Mouse (Mus musculus) thymus, postnatal 25 days (tissue): Measurements from ENCODE around the gene Padi3.

Source experiments
- DNase-seq: peaks from one replicate; pipeline ENCODE4 v3.0.0; 2022

Gene Padi3

DNA sequence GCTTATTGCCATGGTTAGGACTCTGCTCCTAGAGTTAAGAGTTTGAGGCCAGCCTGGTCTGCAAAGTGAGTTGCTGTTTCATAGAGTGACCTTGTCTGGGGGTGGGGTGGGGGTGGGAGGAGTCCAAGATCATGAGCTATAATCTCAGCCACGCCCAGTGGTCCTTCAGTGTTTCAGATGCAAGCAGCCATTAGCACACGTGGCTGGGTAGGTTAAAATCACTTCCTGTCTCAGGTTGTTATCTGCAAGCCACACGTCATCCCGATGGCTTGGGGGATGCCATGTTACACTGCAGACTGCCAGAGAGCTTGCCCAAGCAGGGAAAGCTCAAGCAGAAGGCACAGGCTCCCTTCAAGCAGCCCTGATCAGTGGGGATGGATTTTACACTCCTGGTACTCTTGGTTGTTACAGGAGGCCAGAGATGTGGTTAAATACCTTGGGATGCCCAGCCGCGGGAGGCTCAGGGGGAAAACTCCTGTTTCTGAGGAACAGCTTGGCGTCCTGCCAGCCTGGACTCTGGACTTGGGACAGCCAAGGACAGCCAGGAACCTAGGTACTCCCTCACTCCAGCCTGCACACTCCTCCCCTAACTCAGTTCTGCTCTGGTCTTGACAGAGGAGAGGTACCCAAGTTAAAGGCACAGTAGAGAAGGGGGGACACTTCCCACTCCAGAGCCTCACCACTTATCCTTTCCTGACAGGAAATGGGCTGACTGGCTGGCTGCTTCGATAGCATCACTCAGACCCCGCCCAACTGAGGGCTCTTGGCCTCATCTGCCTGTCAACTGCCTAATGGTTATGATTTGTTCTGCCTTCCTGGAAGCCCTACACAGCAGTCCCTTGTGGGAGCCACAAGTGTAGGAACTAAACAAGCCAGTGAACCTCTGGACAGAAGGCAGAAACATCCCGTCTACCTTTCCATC lies 5.8 kb upstream of the Padi3 start:
- DNase-seq = no peak

DNA sequence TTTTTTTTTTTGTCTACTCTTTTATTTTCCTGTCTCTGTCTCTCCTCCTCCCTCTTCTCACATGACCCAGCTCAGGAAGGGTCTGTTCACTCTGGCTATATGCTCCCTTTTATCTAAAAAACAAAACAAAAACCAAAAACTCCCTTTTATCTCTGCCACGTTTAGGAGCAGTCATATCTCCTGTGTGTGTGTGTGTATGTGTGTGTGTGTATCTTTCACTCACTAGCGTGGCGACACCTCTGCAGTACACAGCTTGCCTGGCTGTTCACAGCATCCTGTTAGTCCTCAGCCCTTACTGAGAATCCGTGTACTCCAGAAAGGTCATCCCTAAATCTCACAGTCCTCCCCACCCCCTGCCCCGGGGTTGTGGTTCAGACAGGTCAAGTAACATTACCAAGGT lies 5.0 kb upstream of the Padi3 start:
- DNase-seq = no peak

DNA sequence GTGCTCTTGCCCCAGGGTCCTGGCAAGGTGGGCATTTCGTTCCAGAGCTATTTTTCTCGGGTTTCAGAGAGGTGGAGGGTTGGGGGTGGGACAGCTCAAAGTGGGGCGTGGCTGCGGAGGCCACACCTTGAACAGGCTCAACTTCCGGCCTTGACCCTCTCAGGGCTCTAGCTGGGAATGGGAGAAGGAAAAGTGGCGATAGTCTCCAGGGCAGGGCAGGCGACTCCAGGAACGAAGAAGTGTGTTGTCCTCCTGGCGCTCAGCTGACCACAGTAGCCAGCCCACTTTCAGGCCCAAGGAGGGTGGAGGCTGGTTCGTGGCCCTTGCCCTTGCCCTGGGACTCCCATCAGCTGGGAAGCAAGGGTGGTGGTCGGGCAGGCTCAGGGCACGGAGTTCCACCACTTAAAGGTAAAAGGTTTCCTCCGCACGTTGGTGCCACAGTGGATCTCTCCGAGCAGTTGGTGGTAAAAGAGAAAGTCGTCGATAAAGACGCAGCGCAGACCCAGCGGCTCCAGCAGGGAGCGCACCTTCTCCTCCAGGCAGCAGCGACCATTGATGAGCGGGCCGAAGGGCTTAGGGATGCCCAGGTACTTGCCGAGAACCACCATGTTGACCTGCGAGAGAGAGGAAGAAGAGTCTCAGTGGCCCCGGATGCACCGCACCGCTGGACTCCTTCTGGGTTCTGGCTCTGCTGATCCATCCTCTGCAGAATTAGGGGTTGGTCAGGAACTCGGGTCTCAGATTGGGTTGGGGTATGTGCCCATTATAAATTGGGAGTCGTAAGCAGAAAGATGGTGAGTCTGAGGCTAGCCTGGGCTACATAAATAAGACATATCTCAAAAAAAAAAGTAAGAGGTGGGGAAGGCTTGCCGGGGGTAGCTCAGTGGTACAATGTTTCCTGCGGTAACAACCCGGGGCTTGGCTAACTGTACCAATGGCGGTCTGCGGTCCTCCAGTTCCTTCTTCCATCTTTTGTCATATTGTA lies 4.1 kb upstream of the Padi3 start:
- peak; percentile 55 for DNase-seq

DNA sequence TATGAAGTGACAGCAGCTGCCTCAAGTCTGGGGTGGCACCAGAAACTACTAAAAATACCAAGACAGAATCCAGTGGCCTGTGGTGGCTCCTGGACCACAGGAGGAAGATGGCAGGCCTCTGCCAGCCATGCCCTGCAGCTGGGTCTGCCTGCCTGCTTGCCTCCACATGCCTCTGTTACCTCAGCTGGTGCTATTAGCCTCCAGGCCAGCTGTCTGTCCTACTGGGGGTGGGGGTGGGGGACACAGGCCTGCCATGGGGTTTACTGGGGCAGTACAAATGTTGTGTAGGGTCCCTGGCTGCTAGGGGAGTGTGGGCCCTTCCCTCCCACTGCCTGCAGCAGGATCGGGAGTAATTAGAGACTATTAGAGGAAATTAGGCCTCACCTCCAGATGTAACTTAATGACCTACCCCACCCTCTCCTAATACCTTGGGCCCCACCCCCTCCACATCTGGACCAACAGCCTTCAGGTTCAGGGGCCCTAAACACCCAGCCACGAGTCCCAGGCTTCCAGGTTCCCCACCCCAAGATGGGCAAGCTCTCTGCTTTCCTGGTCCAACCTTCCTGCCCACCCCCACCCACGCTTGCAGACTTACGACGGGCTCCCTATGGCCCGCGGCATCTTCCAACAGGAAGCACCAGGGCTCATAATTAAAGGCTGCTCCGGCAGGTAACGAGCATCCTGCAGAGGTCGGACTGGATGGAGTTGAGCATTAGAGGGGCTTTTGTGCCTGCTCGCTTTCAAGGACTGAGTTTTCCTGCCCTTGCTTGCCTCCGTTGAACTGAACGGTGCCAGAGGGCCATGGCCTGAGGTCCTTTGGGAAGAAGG lies 3.1 kb upstream of the Padi3 start:
- DNase-seq = no peak

DNA sequence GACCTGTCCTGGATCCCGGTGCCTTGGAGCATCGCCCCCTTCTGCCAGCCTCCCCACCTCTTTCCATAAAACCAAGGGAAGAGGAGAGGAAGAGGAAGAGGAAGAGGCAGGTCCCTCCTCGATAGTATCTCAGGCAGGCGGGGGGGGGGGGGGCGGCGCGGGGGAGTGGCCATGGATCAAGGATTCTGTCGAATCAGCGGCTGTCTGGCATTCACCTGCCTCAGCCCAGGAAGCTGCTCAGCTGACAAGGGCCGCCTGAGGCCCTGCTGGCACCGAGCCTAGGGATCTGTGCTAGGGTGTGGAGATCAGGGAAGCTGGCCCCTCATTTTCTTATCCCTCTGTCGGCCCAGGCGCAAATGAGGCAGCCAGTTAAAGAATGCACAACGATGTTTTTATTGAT lies 2.2 kb upstream of the Padi3 start:
- DNase-seq = no peak

DNA sequence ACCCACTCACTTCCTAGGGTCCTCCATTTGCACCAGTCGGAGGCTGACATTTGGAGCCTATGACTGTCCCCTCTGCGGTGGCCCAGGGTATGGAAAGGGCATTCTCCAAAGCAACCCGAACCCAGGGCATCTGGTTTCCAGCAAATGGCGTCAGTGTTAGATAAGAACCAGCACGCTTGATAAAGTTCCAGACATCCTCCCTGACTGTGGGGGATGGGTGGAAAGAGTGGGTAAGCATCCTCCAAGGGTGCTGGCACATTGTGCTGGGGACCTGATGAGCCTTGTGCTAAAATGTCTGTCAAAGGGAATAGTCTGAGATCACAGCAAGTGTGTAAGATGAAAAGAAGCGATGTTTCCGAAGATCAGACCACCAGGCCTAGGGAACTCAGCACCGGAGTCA lies 1.7 kb upstream of the Padi3 start:
- no peak for DNase-seq

DNA sequence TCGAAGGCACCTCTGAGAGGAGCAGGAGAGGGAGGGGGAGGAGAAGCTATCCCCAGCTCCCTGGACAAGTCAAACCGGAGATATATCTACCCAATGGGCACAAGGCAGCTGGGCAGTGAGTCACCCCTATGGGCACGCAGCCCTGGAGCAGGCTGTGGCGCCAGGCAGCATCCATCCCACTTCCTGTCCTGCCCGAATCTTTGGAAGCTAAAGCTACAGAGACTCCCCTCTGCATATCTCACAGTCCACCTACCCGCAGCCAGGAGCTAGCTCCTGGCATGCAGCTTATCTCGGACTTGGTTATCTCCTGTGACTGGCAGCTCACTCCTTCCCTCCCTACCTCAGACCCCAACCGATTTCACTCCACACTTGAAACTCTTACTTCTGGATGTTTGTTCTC lies 1.3 kb downstream of the Padi3 start:
- no peak for DNase-seq

DNA sequence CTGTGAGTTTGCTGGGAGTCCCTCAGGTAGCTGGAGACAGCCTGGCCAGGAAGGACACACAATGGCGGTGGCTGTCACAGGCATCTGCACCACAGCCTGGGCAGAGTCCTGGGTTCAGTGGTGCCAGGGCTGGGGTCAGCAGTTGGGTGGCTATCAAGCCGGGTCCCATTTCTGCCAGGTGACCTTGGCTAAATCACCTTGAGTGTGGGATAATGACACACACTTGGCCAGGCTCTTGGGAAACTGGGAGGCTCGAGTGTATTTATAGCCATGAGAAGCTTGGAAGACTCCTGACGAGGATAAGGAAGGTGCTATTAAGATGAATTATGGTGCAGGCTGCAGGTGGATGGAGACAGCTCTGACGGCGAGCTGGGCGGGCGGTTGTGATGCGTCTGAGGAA lies 5.8 kb downstream of the Padi3 start:
- no peak for DNase-seq

DNA sequence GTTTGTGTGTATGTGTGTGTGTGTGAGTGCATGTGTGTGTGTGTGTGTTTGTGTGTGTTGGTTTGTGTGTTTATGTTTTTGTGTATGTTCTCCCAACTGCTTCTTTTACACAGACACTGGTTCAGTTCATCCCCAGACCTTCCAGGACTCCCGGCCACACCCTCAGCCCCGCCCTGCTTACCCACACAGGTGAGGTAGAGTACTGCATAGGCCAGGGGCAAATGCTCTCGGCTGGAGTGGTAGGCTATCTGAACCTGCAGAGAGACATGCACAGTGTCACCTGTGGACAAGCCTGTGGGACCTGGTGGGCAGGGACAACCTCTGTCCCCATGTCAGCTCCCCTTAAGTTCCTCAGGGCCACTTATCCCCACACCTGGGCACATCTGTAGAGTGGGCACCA lies 9.1 kb downstream of the Padi3 start:
- DNase-seq = no peak

DNA sequence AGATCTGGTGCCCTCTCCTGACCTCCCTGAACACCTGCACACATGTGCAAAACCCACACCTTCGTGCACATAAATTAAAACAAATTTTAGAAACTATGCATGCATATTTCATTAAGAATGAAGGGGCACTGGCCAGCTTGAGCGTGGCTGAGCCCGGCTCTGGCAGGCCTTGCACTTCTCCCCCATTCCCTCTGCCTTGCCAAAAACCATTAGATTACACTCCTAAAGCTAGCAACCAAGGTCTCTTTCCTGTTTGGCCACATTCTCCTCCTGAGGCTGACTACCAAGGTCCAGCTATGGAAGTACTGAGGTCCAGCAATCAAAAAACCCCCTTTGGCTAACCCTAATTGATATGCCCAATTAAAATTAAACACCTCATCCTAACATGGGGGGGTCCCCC lies 13.7 kb downstream of the Padi3 start:
- no peak for DNase-seq

DNA sequence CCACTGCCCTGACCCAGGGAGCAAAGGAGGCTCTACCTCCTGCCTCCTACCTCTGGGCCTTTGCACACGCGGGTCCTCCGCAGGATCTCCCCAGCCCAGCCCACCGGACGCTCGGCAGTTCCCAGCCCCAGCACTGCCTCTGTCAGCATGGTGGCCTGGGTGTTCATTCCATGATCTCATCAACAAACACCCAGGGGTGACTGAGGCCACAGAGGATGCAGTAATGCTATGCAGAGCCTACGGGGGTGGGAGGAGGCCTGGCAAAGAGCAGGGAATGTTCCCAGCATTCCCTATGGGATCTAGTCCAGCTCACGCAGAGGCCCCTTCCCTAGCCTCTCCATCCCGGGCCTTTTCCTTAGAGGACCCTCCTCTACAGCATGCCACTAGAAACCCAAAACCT lies 15.8 kb downstream of the Padi3 start:
- no peak for DNase-seq

DNA sequence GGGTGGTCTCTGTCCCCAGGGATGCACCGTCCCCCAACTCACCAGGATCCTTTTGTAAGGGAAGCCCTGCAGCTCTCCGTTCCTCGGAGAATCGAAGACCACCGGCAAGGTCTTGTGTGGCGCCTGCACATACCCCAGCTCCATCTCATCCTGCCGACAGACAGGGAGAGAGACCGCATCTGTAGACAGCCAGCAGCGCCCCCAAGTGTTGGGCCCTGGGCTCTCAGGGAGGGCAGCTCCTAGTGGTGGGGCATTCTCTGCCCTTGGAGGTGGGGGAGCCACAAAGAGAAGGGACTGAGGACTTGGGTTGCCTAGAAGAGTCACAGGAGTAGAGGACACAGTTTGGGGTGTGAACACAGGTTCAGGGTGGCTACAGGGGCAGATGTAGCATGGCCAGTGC lies 16.7 kb downstream of the Padi3 start:
- no peak for DNase-seq

DNA sequence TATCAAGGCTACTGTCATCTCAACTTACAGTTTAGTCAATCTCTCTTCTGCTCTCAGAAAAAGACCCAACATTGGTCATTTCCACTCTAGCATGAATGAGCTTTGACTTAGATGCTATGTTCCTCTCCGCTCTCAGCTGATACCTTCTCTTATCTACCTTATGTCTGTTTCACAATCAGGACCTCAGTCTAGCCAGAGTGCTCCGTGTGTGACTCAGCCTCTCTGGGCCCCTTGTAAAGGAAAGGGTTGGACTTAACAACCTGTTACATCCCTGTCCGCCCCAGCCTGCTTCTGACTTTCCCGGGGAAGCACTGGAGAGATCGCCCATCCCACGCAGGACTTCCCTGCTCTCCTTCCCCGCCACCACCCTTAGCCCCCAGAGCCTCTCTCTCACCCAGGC lies 17.9 kb downstream of the Padi3 start:
- no peak for DNase-seq

DNA sequence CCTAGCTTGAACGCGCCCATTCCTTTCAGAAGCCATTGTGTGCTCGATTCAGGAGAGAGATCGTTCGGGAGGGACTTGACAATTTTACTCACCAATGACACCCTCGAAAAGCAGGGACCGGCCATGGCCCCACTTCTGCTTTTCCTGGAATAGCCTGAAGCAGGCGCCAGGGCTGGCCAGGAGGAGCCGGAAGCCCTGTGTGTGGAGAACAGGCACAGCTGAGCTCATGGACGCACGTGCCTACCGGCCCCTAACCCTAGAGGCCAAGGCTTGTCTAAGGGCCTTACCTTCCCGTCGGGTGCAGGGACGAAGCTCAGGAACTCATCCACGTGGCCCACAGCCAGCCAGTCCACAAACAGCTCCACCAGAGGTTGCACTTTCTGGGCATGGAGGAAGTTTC lies 19.4 kb downstream of the Padi3 start:
- no peak for DNase-seq

DNA sequence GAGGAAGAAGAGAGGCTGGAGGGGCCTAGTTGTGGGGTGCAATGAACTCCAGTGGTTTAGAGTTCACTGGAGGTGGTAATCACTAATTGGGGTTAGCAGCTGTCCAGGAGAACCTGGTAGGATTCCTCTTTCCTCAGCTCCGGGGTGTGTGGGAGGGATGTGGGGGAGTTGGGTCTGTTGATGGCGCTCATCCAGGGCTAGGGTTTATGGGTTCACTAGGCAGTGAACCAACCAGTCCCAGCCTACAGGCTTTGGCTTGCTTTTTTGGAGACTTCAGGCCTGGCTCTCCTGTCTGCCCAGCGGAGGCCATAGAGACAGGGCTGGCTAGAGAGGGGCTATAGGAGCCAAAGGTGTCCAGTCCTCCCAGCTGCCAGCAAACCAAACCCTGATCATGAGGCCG lies 20.5 kb downstream of the Padi3 start:
- DNase-seq = no peak

DNA sequence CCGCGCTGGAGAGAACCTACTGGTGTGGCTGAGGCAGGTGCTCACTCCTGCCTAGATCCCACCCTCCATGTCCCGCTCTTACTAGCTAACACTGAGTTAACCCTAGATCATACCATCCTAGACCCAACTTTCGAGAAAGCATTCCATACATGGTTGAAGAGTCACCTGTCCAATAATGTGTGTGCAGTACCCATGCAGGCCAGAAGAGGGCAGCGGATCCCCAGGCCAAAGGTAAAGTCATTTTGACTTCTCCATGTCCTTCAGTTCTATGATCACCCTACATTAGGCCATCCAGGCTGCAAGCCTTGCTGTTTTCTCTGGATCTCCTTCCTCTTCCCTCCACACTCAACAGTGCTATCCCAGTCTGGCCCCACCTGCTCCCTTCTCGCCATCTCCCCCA lies 21.5 kb downstream of the Padi3 start:
- peak; percentile 83 for DNase-seq

DNA sequence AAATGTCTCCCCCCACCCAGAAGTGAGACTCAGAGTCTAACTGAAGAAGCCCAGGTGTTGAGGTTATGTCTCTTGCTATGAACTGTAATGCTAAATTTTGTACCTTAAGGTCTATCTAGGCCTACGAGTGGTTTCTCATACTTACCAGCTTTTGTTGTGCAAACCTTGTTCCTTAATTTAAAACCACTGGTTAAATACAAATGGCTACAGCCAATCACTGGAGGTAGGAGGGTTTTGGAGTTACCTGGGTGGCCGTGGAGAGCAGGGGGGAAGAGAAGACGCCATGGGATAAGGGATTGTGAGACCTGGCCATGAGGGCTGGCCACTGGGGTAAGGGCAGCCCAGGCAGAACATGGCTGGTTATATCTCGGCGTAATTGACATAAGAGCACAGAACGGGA lies 22.2 kb downstream of the Padi3 start:
- no peak for DNase-seq

DNA sequence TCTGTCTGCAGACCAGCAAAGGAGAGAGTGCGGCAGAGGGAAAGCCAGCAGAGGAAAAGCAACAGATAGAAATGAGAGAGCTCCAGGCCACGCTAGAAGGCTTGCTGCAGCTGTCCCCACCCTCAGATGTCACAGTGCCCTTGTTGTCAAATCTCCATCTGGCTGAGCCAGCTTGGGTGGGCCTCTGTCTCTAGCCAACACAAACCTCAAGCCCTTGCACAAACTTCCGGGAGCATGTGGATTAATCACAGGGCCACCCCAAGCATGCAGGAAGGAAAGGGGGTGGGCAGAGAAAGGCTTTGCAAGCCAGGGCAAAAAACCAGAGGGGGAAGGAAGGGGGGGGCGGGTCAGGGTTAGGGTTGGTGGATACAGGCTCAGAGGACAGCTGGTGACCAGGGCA lies 23.0 kb downstream of the Padi3 start:
- DNase-seq = no peak

DNA sequence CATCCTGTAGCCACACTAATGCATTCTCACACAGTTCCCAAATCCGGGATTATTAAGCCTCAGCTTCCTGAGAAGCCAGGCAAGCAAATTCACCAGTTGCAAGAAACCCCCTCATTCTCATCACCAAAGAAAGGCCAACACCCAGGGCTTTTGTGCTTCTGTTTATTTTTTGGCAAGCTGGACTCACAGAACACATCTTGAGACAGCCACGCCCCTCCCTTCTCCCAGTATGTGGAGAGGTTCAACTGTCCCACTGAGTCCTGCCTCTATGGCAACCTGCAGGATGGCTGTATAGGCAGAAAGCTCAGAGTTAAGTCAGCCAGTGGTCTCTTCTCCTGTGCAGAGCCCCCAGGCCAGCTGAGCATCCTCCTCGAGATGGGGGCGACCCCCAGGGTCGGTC lies 25.2 kb downstream of the Padi3 start:
- no peak for DNase-seq

DNA sequence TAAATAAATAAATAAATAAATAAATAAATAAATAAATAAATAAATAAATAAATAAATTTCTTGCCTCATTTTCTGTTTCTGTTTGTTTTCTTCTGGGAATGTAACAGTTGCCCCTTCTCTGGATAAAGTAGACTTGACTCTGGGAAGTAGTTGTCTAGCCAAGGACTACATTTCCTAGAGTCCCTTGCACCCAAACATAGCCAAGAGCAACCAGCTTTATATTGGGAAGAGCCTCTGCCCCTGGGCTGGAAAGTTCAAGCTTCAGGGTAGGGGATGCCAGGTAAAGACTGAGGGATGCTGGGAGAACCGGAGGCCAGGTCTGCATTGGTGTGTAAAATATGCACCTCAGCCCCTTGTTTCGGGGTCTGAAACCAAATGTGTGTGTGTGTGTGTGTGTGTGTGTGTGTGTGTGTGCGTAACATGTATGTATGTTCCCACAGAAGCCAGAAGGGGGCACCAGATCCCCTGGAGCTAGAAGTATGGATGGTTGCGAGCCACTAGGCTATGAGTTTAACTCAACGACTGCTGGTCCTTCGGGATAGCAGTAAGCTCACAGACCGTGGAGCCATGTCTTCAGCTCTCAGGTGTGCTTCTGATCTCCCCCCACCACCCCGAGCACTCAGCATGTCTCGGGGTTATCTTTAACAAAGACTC lies 26.0 kb downstream of the Padi3 start:
- DNase-seq = no peak

DNA sequence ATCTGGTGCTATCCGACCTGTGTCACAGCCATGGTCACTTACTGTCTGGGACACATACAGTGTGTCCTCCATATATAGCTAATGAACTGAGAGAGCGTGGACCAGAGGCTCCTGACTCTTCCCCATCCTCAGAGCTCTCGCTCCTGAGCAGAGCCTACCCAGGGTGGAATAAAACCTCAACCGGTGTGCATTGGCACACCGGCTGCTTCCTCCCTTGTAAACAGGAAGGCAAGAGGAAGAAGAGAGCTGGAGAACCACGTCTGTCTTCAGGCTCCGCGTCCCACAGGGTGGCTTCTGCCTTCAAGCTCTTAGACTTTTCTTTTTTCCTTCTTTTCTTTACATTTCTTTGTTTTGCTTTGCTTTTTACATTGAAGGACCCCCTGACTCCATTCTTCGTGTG lies 27.6 kb downstream of the Padi3 start:
- DNase-seq = peak; percentile 54

DNA sequence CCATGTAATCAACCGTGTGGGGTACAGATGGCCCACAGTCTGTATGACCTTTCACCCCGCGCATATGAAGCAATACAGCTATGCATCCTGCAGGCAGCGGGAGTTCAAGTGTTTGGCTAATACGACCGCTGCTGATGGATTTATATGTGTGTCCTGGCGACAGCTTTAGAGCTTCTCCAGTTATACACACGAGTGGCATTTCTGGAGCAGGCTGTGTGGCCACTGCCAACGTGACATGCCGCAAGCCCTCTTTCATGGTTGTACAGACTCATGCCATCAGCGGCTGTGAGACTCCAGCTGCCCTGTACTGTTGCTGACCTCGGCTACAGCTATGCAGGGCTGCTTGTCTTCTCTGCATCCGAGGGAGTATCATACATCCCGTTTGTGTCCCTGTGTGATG lies 29.9 kb downstream of the Padi3 start:
- DNase-seq = no peak
